Mouse (Mus musculus): Measurements from ENCODE around the gene Ciao2a. TPM values are rescaled to one million over a fixed set of nuclear protein-coding genes. Genes with fewer than 3 reads are reported as not detected.

Ciao2a gene
- polyA plus RNA-seq, 1 experiment from 2014 or later, result 64.0 TPM

- WGBS, result 22% methylated on average over 1 of the region's 1 CpGs
- no peak for ATAC-seq
These were observed 41.8 kb downstream of the Ciao2a start for GRCm38 (mm10) chr9:66168233-66168632.

GRCm38 (mm10) chr9:66170506-66170905 is 44.1 kb downstream of the Ciao2a start:
- Histone ChIP-seq H3K27ac (ENCODE audit: low read depth, low read length) (no peak overlapping the region), H3K9me3 (ENCODE audit: control insufficient read depth, low read length) (no peaks in the 10 kb centered on the region), H3K36me3 (ENCODE audit: control insufficient read depth, insufficient read depth, low read length) (no peaks in the 10 kb centered on the region), H3K9ac (ENCODE audit: low read depth, low read length) (no peak overlapping the region), H3K4me3 (ENCODE audit: low read length) (no peak overlapping the region), H3K27me3 (replicated peaks; ENCODE audit: control insufficient read depth, insufficient read depth, low read length) (no peaks in the 10 kb centered on the region), H3K4me2 (ENCODE audit: low read length) (no peak overlapping the region), H3K4me1 (ENCODE audit: control insufficient read depth, insufficient read depth, low read depth, low read length) (no peaks in the 10 kb centered on the region; the same call in 1 of the 2 replicates)
- WGBS, result 3% methylated on average over 5 of the region's 5 CpGs
- ATAC-seq, result no peak

More at GRCm38 (mm10) chr9:66168233-66168632, 41.8 kb downstream of the Ciao2a start:
- Histone ChIP-seq H3K27me3 (replicated peaks; ENCODE audit: control insufficient read depth, insufficient read depth, low read length) (no peaks in the 10 kb centered on the region), H3K4me1 (ENCODE audit: control insufficient read depth, insufficient read depth, low read depth, low read length) (no peaks in the 10 kb centered on the region; the same call in 1 of the 2 replicates), H3K4me2 (ENCODE audit: low read length) (no peak overlapping the region), H3K4me3 (ENCODE audit: low read length) (no peak overlapping the region), H3K27ac (ENCODE audit: low read depth, low read length) (no peak overlapping the region), H3K9ac (ENCODE audit: low read depth, low read length) (no peak overlapping the region), H3K36me3 (ENCODE audit: control insufficient read depth, insufficient read depth, low read length) (no peaks in the 10 kb centered on the region), H3K9me3 (ENCODE audit: control insufficient read depth, low read length) (no peaks in the 10 kb centered on the region)

- no peaks in the 10 kb centered on the region for H3K9me3 ChIP-seq (ENCODE audit: control insufficient read depth, low read length)
- H3K4me2 ChIP-seq (ENCODE audit: low read length), result no peak overlapping the region
- H3K4me3 ChIP-seq (ENCODE audit: low read length), result no peak overlapping the region
- no peak for ATAC-seq
- no peaks in the 10 kb centered on the region; the same call in 1 of the 2 replicates for H3K4me1 ChIP-seq (ENCODE audit: control insufficient read depth, insufficient read depth, low read depth, low read length)
- no peak overlapping the region for H3K27ac ChIP-seq (ENCODE audit: low read depth, low read length)
- H3K36me3 ChIP-seq (ENCODE audit: control insufficient read depth, insufficient read depth, low read length), result no peaks in the 10 kb centered on the region
- no peak overlapping the region for H3K9ac ChIP-seq (ENCODE audit: low read depth, low read length)
- WGBS, result 49% methylated on average over 12 of the region's 12 CpGs
- no peaks in the 10 kb centered on the region for H3K27me3 ChIP-seq (replicated peaks; ENCODE audit: control insufficient read depth, insufficient read depth, low read length)
These were observed 45.0 kb downstream of the Ciao2a start for GRCm38 (mm10) chr9:66171275-66171921.

GRCm38 (mm10) chr9:66173316-66173855 is 47.0 kb downstream of the Ciao2a start:
- Histone ChIP-seq H3K27me3 (replicated peaks; ENCODE audit: control insufficient read depth, insufficient read depth, low read length) (no peaks in the 10 kb centered on the region), H3K4me1 (ENCODE audit: control insufficient read depth, insufficient read depth, low read depth, low read length) (no peaks in the 10 kb centered on the region; the same call in 1 of the 2 replicates), H3K4me3 (ENCODE audit: low read length) (no peak overlapping the region), H3K36me3 (ENCODE audit: control insufficient read depth, insufficient read depth, low read length) (no peaks in the 10 kb centered on the region), H3K4me2 (ENCODE audit: low read length) (no peak overlapping the region), H3K27ac (ENCODE audit: low read depth, low read length) (no peak overlapping the region), H3K9me3 (ENCODE audit: control insufficient read depth, low read length) (no peaks in the 10 kb centered on the region), H3K9ac (ENCODE audit: low read depth, low read length) (no peak overlapping the region)
- 95% methylated on average over 5 of the region's 5 CpGs for WGBS
- no peak for ATAC-seq

GRCm38 (mm10) chr9:66174985-66175384 is 48.6 kb downstream of the Ciao2a start:
- Histone ChIP-seq H3K4me1 (ENCODE audit: control insufficient read depth, insufficient read depth, low read depth, low read length) (no peaks in the 10 kb centered on the region; the same call in 1 of the 2 replicates), H3K9me3 (ENCODE audit: control insufficient read depth, low read length) (no peaks in the 10 kb centered on the region), H3K36me3 (ENCODE audit: control insufficient read depth, insufficient read depth, low read length) (no peaks in the 10 kb centered on the region), H3K9ac (ENCODE audit: low read depth, low read length) (no peak overlapping the region), H3K4me3 (ENCODE audit: low read length) (no peak overlapping the region), H3K4me2 (ENCODE audit: low read length) (no peak overlapping the region), H3K27me3 (replicated peaks; ENCODE audit: control insufficient read depth, insufficient read depth, low read length) (no peaks in the 10 kb centered on the region), H3K27ac (ENCODE audit: low read depth, low read length) (no peak overlapping the region)
- ATAC-seq, result no peak
- 80% methylated on average over 3 of the region's 3 CpGs for WGBS

GRCm38 (mm10) chr9:66177975-66178374 is 51.6 kb downstream of the Ciao2a start:
- WGBS, result 8% methylated on average over 1 of the region's 1 CpGs
- no peak overlapping the region for H3K9ac ChIP-seq (ENCODE audit: low read depth, low read length)
- H3K27ac ChIP-seq (ENCODE audit: low read depth, low read length), result no peak overlapping the region
- no peaks in the 10 kb centered on the region for H3K9me3 ChIP-seq (ENCODE audit: control insufficient read depth, low read length)
- no peak for ATAC-seq
- no peak overlapping the region for H3K4me2 ChIP-seq (ENCODE audit: low read length)
- no peaks in the 10 kb centered on the region for H3K4me1 ChIP-seq (ENCODE audit: control insufficient read depth, insufficient read depth, low read depth, low read length)
- no peaks in the 10 kb centered on the region for H3K27me3 ChIP-seq (replicated peaks; ENCODE audit: control insufficient read depth, insufficient read depth, low read length)
- H3K4me3 ChIP-seq (ENCODE audit: low read length), result no peak overlapping the region
- no peaks in the 10 kb centered on the region for H3K36me3 ChIP-seq (ENCODE audit: control insufficient read depth, insufficient read depth, low read length)

- no peak for ATAC-seq
- Histone ChIP-seq H3K27me3 (replicated peaks; ENCODE audit: control insufficient read depth, insufficient read depth, low read length) (no peaks in the 10 kb centered on the region), H3K27ac (ENCODE audit: low read depth, low read length) (no peak overlapping the region), H3K9ac (ENCODE audit: low read depth, low read length) (no peak overlapping the region), H3K9me3 (ENCODE audit: control insufficient read depth, low read length) (no peaks in the 10 kb centered on the region), H3K36me3 (ENCODE audit: control insufficient read depth, insufficient read depth, low read length) (no peaks in the 10 kb centered on the region), H3K4me3 (ENCODE audit: low read length) (no peak overlapping the region), H3K4me1 (ENCODE audit: control insufficient read depth, insufficient read depth, low read depth, low read length) (no peaks in the 10 kb centered on the region), H3K4me2 (ENCODE audit: low read length) (no peak overlapping the region)
- 85% methylated on average over 6 of the region's 6 CpGs for WGBS
These were observed 53.4 kb downstream of the Ciao2a start for GRCm38 (mm10) chr9:66179795-66180194.

GRCm38 (mm10) chr9:66181126-66181825 is 54.9 kb downstream of the Ciao2a start:
- WGBS, result 83% methylated on average over 4 of the region's 4 CpGs
- H3K27ac ChIP-seq (ENCODE audit: low read depth, low read length), result no peak overlapping the region
- no peaks in the 10 kb centered on the region for H3K4me1 ChIP-seq (ENCODE audit: control insufficient read depth, insufficient read depth, low read depth, low read length)
- no peak overlapping the region for H3K4me3 ChIP-seq (ENCODE audit: low read length)
- H3K36me3 ChIP-seq (ENCODE audit: control insufficient read depth, insufficient read depth, low read length), result no peaks in the 10 kb centered on the region
- no peak overlapping the region for H3K4me2 ChIP-seq (ENCODE audit: low read length)
- H3K9ac ChIP-seq (ENCODE audit: low read depth, low read length), result no peak overlapping the region
- ATAC-seq, result no peak
- H3K9me3 ChIP-seq (ENCODE audit: control insufficient read depth, low read length), result no peaks in the 10 kb centered on the region
- no peaks in the 10 kb centered on the region for H3K27me3 ChIP-seq (replicated peaks; ENCODE audit: control insufficient read depth, insufficient read depth, low read length)

Measured in hindbrain, embryonic 16.5 days (tissue).